Mouse (Mus musculus): ENCODE measurements at regions not wholly inside any gene's neighbourhood (a gene's known extent, or its start where the extent isn't known, plus 50 kb on each side); places are given as distances from the start of the nearest gene placed in this dataset.

GRCm38 (mm10) chr1:77109861-77110785, 404.8 kb downstream of the Epha4 start:
- H3ac ChIP-seq (ENCODE audit: control insufficient read depth, insufficient read length, low read depth) = no peak overlapping the region
- no peaks in the 10 kb centered on the region for H3K36me3 ChIP-seq (ENCODE audit: control insufficient read depth, insufficient read depth)
- no peaks in the 10 kb centered on the region for H3K27me3 ChIP-seq (ENCODE audit: control insufficient read depth, insufficient read depth, insufficient read length)
- no peaks in the 10 kb centered on the region for H3K79me2 ChIP-seq (ENCODE audit: control insufficient read depth, insufficient read depth)
- TF ChIP-seq CTCF (IDR thresholded peaks at IDR 0.05; ENCODE audit: control insufficient read depth, insufficient read depth, insufficient read length) (no peak), USF1 (IDR thresholded peaks at IDR 0.05; ENCODE audit: low read depth) (no peak), CEBPB (IDR thresholded peaks at IDR 0.05; ENCODE audit: low read depth) (no peak), MYOD1 (IDR thresholded peaks at IDR 0.05; ENCODE audit: control insufficient read depth, insufficient read length, low read depth) (no peak), MAX (IDR thresholded peaks at IDR 0.05) (no peak), FOSL1 (IDR thresholded peaks at IDR 0.05; ENCODE audit: insufficient read depth, low read length, poor library complexity, severe bottlenecking) (no peak), MYOG (IDR thresholded peaks at IDR 0.05; ENCODE audit: control insufficient read depth, extremely low read depth, insufficient read length) (no peak)
- H3K4me3 ChIP-seq (ENCODE audit: insufficient read depth, poor library complexity, severe bottlenecking) = no peak overlapping the region
- no peaks in the 10 kb centered on the region for H3K79me3 ChIP-seq (ENCODE audit: low read depth)

GRCm38 (mm10) chr1:77128411-77128810, 386.5 kb downstream of the Epha4 start:
- no peak overlapping the region for H3ac ChIP-seq (ENCODE audit: control insufficient read depth, insufficient read length, low read depth)
- H3K27me3 ChIP-seq (ENCODE audit: control insufficient read depth, insufficient read depth, insufficient read length) = no peaks in the 10 kb centered on the region
- no peak overlapping the region for H3K4me3 ChIP-seq (ENCODE audit: insufficient read depth, poor library complexity, severe bottlenecking)
- no peaks in the 10 kb centered on the region for H3K79me2 ChIP-seq (ENCODE audit: control insufficient read depth, insufficient read depth)
- H3K36me3 ChIP-seq (ENCODE audit: control insufficient read depth, insufficient read depth) = no peaks in the 10 kb centered on the region
- H3K79me3 ChIP-seq (ENCODE audit: low read depth) = no peaks in the 10 kb centered on the region
- TF ChIP-seq CEBPB (IDR thresholded peaks at IDR 0.05; ENCODE audit: low read depth) = no peak
- no peak for TF ChIP-seq CTCF (IDR thresholded peaks at IDR 0.05; ENCODE audit: control insufficient read depth, insufficient read depth, insufficient read length)
- TF ChIP-seq FOSL1 (IDR thresholded peaks at IDR 0.05; ENCODE audit: insufficient read depth, low read length, poor library complexity, severe bottlenecking) = no peak
- no peak for TF ChIP-seq MAX (IDR thresholded peaks at IDR 0.05)

- Histone ChIP-seq H3K36me3 (ENCODE audit: control insufficient read depth, insufficient read depth) (no peaks in the 10 kb centered on the region), H3K79me3 (ENCODE audit: low read depth) (no peaks in the 10 kb centered on the region), H3K27me3 (ENCODE audit: control insufficient read depth, insufficient read depth, insufficient read length) (no peaks in the 10 kb centered on the region), H3ac (ENCODE audit: control insufficient read depth, insufficient read length, low read depth) (no peak overlapping the region), H3K4me3 (ENCODE audit: insufficient read depth, poor library complexity, severe bottlenecking) (no peak overlapping the region), H3K79me2 (ENCODE audit: control insufficient read depth, insufficient read depth) (no peaks in the 10 kb centered on the region)
- no peak for TF ChIP-seq CEBPB (IDR thresholded peaks at IDR 0.05; ENCODE audit: low read depth)
- no peak for TF ChIP-seq MYOG (IDR thresholded peaks at IDR 0.05; ENCODE audit: control insufficient read depth, extremely low read depth, insufficient read length)
- no peak for TF ChIP-seq CTCF (IDR thresholded peaks at IDR 0.05; ENCODE audit: control insufficient read depth, insufficient read depth, insufficient read length)
- no peak for TF ChIP-seq MAX (IDR thresholded peaks at IDR 0.05)
- no peak for TF ChIP-seq MYOD1 (IDR thresholded peaks at IDR 0.05; ENCODE audit: control insufficient read depth, insufficient read length, low read depth)
- TF ChIP-seq FOSL1 (IDR thresholded peaks at IDR 0.05; ENCODE audit: insufficient read depth, low read length, poor library complexity, severe bottlenecking) = no peak
- no peak for TF ChIP-seq USF1 (IDR thresholded peaks at IDR 0.05; ENCODE audit: low read depth)
Observed at GRCm38 (mm10) chr1:77137663-77138062, 377.2 kb downstream of the Epha4 start.

DNA sequence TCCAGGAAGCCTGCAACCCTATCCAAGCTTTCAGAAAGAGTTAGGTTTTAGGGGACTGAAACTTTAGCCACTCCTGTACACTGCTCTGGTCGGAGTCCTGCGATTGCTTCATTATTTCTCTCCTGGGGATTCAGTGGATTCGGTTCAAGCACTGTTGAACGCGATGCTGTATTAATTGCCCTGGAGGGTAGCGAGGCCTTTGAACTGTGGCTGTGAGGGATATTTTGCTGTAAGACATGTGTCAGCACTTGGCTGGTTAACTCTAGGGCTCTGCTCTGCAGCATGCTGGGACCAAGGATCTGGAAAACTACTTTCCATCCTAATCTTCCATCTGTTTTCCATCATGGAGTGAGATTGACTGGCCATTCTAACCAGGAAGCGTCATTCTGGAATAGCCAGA, 374.0 kb downstream of the Epha4 start:
- Histone ChIP-seq H3K79me3 (ENCODE audit: low read depth) (no peaks in the 10 kb centered on the region), H3K36me3 (ENCODE audit: control insufficient read depth, insufficient read depth) (no peaks in the 10 kb centered on the region), H3K79me2 (ENCODE audit: control insufficient read depth, insufficient read depth) (no peaks in the 10 kb centered on the region), H3K4me3 (ENCODE audit: insufficient read depth, poor library complexity, severe bottlenecking) (no peak overlapping the region), H3ac (ENCODE audit: control insufficient read depth, insufficient read length, low read depth) (no peak overlapping the region), H3K27me3 (ENCODE audit: control insufficient read depth, insufficient read depth, insufficient read length) (no peaks in the 10 kb centered on the region)
- no peak for TF ChIP-seq MYOD1 (IDR thresholded peaks at IDR 0.05; ENCODE audit: control insufficient read depth, insufficient read length, low read depth)
- TF ChIP-seq CEBPB (IDR thresholded peaks at IDR 0.05; ENCODE audit: low read depth) = no peak
- TF ChIP-seq FOSL1 (IDR thresholded peaks at IDR 0.05; ENCODE audit: insufficient read depth, low read length, poor library complexity, severe bottlenecking) = no peak

- H3ac ChIP-seq (ENCODE audit: control insufficient read depth, insufficient read length, low read depth) = no peak overlapping the region
- no peaks in the 10 kb centered on the region for H3K79me3 ChIP-seq (ENCODE audit: low read depth)
- no peak overlapping the region for H3K4me3 ChIP-seq (ENCODE audit: insufficient read depth, poor library complexity, severe bottlenecking)
- no peaks in the 10 kb centered on the region for H3K36me3 ChIP-seq (ENCODE audit: control insufficient read depth, insufficient read depth)
- H3K79me2 ChIP-seq (ENCODE audit: control insufficient read depth, insufficient read depth) = no peaks in the 10 kb centered on the region
- no peaks in the 10 kb centered on the region for H3K27me3 ChIP-seq (ENCODE audit: control insufficient read depth, insufficient read depth, insufficient read length)
- TF ChIP-seq MYOD1 (IDR thresholded peaks at IDR 0.05; ENCODE audit: control insufficient read depth, insufficient read length, low read depth) (no peak), USF1 (IDR thresholded peaks at IDR 0.05; ENCODE audit: low read depth) (no peak), CTCF (IDR thresholded peaks at IDR 0.05; ENCODE audit: control insufficient read depth, insufficient read depth, insufficient read length) (no peak), CEBPB (IDR thresholded peaks at IDR 0.05; ENCODE audit: low read depth) (no peak), MYOG (IDR thresholded peaks at IDR 0.05; ENCODE audit: control insufficient read depth, extremely low read depth, insufficient read length) (no peak), FOSL1 (IDR thresholded peaks at IDR 0.05; ENCODE audit: insufficient read depth, low read length, poor library complexity, severe bottlenecking) (no peak), MAX (IDR thresholded peaks at IDR 0.05) (no peak)
Observed at GRCm38 (mm10) chr1:77148052-77148451, 366.8 kb downstream of the Epha4 start.

GRCm38 (mm10) chr1:77168316-77168715, 346.6 kb downstream of the Epha4 start:
- no peaks in the 10 kb centered on the region for H3K36me3 ChIP-seq (ENCODE audit: control insufficient read depth, insufficient read depth)
- no peak overlapping the region for H3K4me3 ChIP-seq (ENCODE audit: insufficient read depth, poor library complexity, severe bottlenecking)
- TF ChIP-seq MYOG (IDR thresholded peaks at IDR 0.05; ENCODE audit: control insufficient read depth, extremely low read depth, insufficient read length) = no peak
- no peak for TF ChIP-seq MAX (IDR thresholded peaks at IDR 0.05)
- no peak for TF ChIP-seq USF1 (IDR thresholded peaks at IDR 0.05; ENCODE audit: low read depth)
- TF ChIP-seq CTCF (IDR thresholded peaks at IDR 0.05; ENCODE audit: control insufficient read depth, insufficient read depth, insufficient read length) = no peak
- no peak for TF ChIP-seq MYOD1 (IDR thresholded peaks at IDR 0.05; ENCODE audit: control insufficient read depth, insufficient read length, low read depth)
- no peak for TF ChIP-seq FOSL1 (IDR thresholded peaks at IDR 0.05; ENCODE audit: insufficient read depth, low read length, poor library complexity, severe bottlenecking)
- TF ChIP-seq CEBPB (IDR thresholded peaks at IDR 0.05; ENCODE audit: low read depth) = no peak
- no peaks in the 10 kb centered on the region for H3K79me2 ChIP-seq (ENCODE audit: control insufficient read depth, insufficient read depth)
- no peaks in the 10 kb centered on the region for H3K79me3 ChIP-seq (ENCODE audit: low read depth)
- no peak overlapping the region for H3ac ChIP-seq (ENCODE audit: control insufficient read depth, insufficient read length, low read depth)
- no peaks in the 10 kb centered on the region for H3K27me3 ChIP-seq (ENCODE audit: control insufficient read depth, insufficient read depth, insufficient read length)

Measured in C2C12 (cell line).